8 mouse cellular contexts compared by ENCODE assay signal in the genomic region with DNA sequence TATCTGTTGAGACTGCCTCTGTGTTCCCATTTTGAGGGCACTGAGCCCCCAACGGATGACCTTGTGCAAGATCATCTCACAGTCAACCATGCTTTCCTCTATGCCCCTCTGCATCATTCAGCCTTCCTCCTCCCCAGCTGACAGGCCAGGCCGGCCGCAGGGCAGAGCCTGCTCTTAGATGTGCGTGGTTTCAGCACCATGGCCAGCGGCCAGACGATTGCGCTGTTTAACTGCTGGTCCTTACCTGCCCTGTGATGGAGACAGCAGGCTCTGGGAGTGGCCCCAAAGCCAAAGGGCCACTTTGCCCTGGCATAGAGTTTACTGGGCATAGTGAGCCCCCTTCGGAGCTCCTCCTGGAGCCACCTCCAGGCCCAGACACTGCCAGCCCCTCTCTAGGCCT. TPM values are rescaled to one million over a fixed set of nuclear protein-coding genes. Genes with fewer than 3 reads are reported as not detected.
A peak's percentile ranks its signal among the peaks of the same experiment; 100 is the strongest.
DNase-seq lines count a peak whose midpoint lies in the region.

No protein-coding gene starts in this region.

- peak; percentile 18 for DNase-seq in gastrocnemius, adult 18-20 months (ENCODE audit: low spot score)
- no peak for DNase-seq in gastrocnemius, adult 8-10 months (ENCODE audit: low spot score in 2 of 2)
- peak; percentile 36 for DNase-seq in A20 (ENCODE audit: low read depth, low spot score)
- DNase-seq in c-Kit-positive CD71-positive TER-119-positive erythroid progenitor cells, embryonic 14.5 days (ENCODE audit: low spot score) = peak; percentile 33
- peak; percentile 52 for DNase-seq in kidney, adult 9 months
- DNase-seq in mesoderm, embryonic 11.5 days (ENCODE audit: low read depth, low spot score) = peak; percentile 86
- DNase-seq in layer of hippocampus, adult 18-20 months (ENCODE audit: low spot score in 2 of 2) = no peak
- DNase-seq in left cerebral cortex, postnatal 36 days (ENCODE audit: low spot score in 2 of 2) = no peak

- intact Hi-C loops in left cerebral cortex, postnatal 36 days (cut with DNase I) = loop anchor here (5.0 kb wide), 1 partner anchor 36 kb away; no protein-coding TSS in a partner anchor

RNA-seq across cellular contexts. Expression of a gene that starts 39.3 kb away (rescaled TPM):
- total RNA-seq in gastrocnemius, adult 18-20 months (2021) = 10 to 100 TPM; 46.8 to 62.9 TPM
- 10 to 100 TPM; 39.2 to 51.0 (median 49.6) TPM for total RNA-seq in gastrocnemius, adult 8-10 months (2022)
- total RNA-seq in layer of hippocampus, adult 18-20 months (2021) = 100 to 1,000 TPM; 199 to 207 TPM
- 100 to 1,000 TPM; 224 to 241 TPM for total RNA-seq in left cerebral cortex, postnatal 36 days (2021)

Comparison
In these comparisons a context has a peak if more than half of its experiments do, and no peak if none do; other contexts are left out.
1. DNase-seq: peak in gastrocnemius, adult 18-20 months (single experiment), A20 (single experiment), c-Kit-positive CD71-positive TER-119-positive erythroid progenitor cells, embryonic 14.5 days (single experiment), kidney, adult 9 months (single experiment) and mesoderm, embryonic 11.5 days (single experiment); none in gastrocnemius, adult 8-10 months (0 of 2), layer of hippocampus, adult 18-20 months (0 of 2) and left cerebral cortex, postnatal 36 days (0 of 2).